Mouse (Mus musculus) lung, adult 2 months (tissue): ENCODE measurements around the gene Ankrd44.

Experiments
- CTCF ChIP-seq: fragments of 200-500 bp; IDR thresholded peaks from 2 replicates; pipeline ENCODE4 v1.5.1; 2011; ENCODE audit warnings: mild to moderate bottlenecking, low read length, control low read depth; ENCODE audit not compliant: insufficient read depth
- POLR2A ChIP-seq: fragments of 200-500 bp; IDR thresholded peaks from 2 replicates; pipeline ENCODE4 v1.6.1; 2011; ENCODE audit warnings: low read depth, mild to moderate bottlenecking, control low read depth, low read length, borderline replicate concordance; ENCODE audit errors: extremely low read depth

GRCm38 (mm10) chr1:54734917-54735664, 191.1 kb downstream of the Ankrd44 start:
- TF ChIP-seq CTCF: no peak
- no peak for TF ChIP-seq POLR2A
